Mouse (Mus musculus) embryonic fibroblast, embryonic 13.5 days (primary cell): ENCODE data around the gene Itgb1. TPM values are rescaled to one million over a fixed set of nuclear protein-coding genes. Genes with fewer than 3 reads are reported as not detected.

ENCODE experiments used
- H3K27ac ChIP-seq: 2 replicates; pipeline ENCODE4 v1.5.1; 2012; ENCODE audit warnings: low read length, control low read depth, inconsistent platforms; ENCODE audit not compliant: insufficient read depth
- H3K4me1 ChIP-seq: 2 replicates; pipeline ENCODE4 v1.6.1; 2011; ENCODE audit warnings: low read length; ENCODE audit not compliant: control insufficient read depth, insufficient read depth
- H3K4me3 ChIP-seq: 2 replicates; pipeline ENCODE4 v1.5.1; 2011; ENCODE audit warnings: mild to moderate bottlenecking, control low read depth, low read length; ENCODE audit not compliant: insufficient read depth
- CTCF ChIP-seq: IDR thresholded peaks from 2 replicates; pipeline ENCODE4 v1.5.1; 2011; ENCODE audit warnings: mild to moderate bottlenecking, control low read depth, low read length, moderate library complexity, borderline replicate concordance; ENCODE audit not compliant: insufficient read depth
- POLR2A ChIP-seq: IDR thresholded peaks from 2 replicates; pipeline ENCODE4 v1.6.1; 2011; ENCODE audit warnings: low read depth, mild to moderate bottlenecking, control low read depth, low read length, moderate library complexity
- polyA plus RNA-seq: library from polyadenylated mRNA; stranded (reverse); fragments of >200 nt; gene quantifications from 2 replicates; pipeline ENCODE4 v1.2.4, GENCODE M21; 2011; ENCODE audit warnings: low read depth; ENCODE audit not compliant: missing spikeins, insufficient read length

Gene Itgb1
- polyA plus RNA-seq, 1 experiment: 1,192 TPM

GRCm38 (mm10) chr8:128681970-128682369, 3.5 kb upstream of the Itgb1 start:
- no peak overlapping the region for H3K27ac ChIP-seq
- H3K4me3 ChIP-seq: no peak overlapping the region
- TF ChIP-seq POLR2A (no peak), CTCF (no peak)
- peaks cover 5% of the 10 kb centered on the region; the same call in 1 of the 2 replicates for H3K4me1 ChIP-seq

- H3K4me1 ChIP-seq: peaks cover 7% of the 10 kb centered on the region
- no peak for TF ChIP-seq CTCF
- 0 out of 2 replicates have a peak, but pooled peaks have one; percentile 47 for TF ChIP-seq POLR2A
- peak overlapping the region; percentile 99 for H3K27ac ChIP-seq
- H3K4me3 ChIP-seq: peak overlapping the region; percentile 58
Observed at GRCm38 (mm10) chr8:128684609-128685506, 596 bp upstream of the Itgb1 start.

- TF ChIP-seq POLR2A (no peak), CTCF (no peak)
- Histone ChIP-seq H3K4me3 (peak overlapping the region; percentile 97), H3K27ac (peak overlapping the region; percentile 96), H3K4me1 (peaks cover 10% of the 10 kb centered on the region)
Observed at GRCm38 (mm10) chr8:128686429-128686990, 1.1 kb downstream of the Itgb1 start.

- Histone ChIP-seq H3K27ac (no peak overlapping the region), H3K4me1 (peaks cover 10% of the 10 kb centered on the region), H3K4me3 (peak overlapping the region; percentile 43)
- TF ChIP-seq CTCF: no peak
Observed at GRCm38 (mm10) chr8:128688679-128689078, 3.2 kb downstream of the Itgb1 start.

GRCm38 (mm10) chr8:128690056-128690455, 4.6 kb downstream of the Itgb1 start:
- TF ChIP-seq CTCF: no peak
- TF ChIP-seq POLR2A: no peak
- Histone ChIP-seq H3K27ac (peak overlapping the region; percentile 68), H3K4me3 (peak overlapping the region; percentile 27), H3K4me1 (peaks cover 12% of the 10 kb centered on the region)

GRCm38 (mm10) chr8:128696701-128697397, 11.4 kb downstream of the Itgb1 start:
- H3K4me1 ChIP-seq: peaks cover 5% of the 10 kb centered on the region
- TF ChIP-seq CTCF: no peak
- no peak for TF ChIP-seq POLR2A
- H3K4me3 ChIP-seq: no peak overlapping the region
- H3K27ac ChIP-seq: no peak overlapping the region

- no peak overlapping the region for H3K4me3 ChIP-seq
- peaks cover 8% of the 10 kb centered on the region for H3K4me1 ChIP-seq
- no peak for TF ChIP-seq POLR2A
- TF ChIP-seq CTCF: no peak
- 0 out of 2 replicates have a peak overlapping the region, but pooled peaks have one; percentile 54 for H3K27ac ChIP-seq
Observed at GRCm38 (mm10) chr8:128697945-128698344, 12.5 kb downstream of the Itgb1 start.

- Histone ChIP-seq H3K4me3 (no peak overlapping the region), H3K27ac (peak overlapping the region; percentile 77), H3K4me1 (peaks cover 10% of the 10 kb centered on the region)
- TF ChIP-seq POLR2A: no peak
- no peak for TF ChIP-seq CTCF
Observed at GRCm38 (mm10) chr8:128704376-128704775, 18.9 kb downstream of the Itgb1 start.

- peak overlapping the region; percentile 77 for H3K27ac ChIP-seq
- H3K4me1 ChIP-seq: peaks cover 10% of the 10 kb centered on the region
- no peak overlapping the region for H3K4me3 ChIP-seq
- no peak for TF ChIP-seq CTCF
- TF ChIP-seq POLR2A: no peak
Observed at GRCm38 (mm10) chr8:128704836-128705235, 19.4 kb downstream of the Itgb1 start.

- Histone ChIP-seq H3K4me1 (peaks cover 5% of the 10 kb centered on the region), H3K27ac (peak overlapping the region; percentile 6; the same call in 1 of the 2 replicates), H3K4me3 (no peak overlapping the region)
- peak; percentile 72; the same call in 1 of the 2 replicates for TF ChIP-seq CTCF
- TF ChIP-seq POLR2A: no peak
Observed at GRCm38 (mm10) chr8:128709261-128709660, 23.8 kb downstream of the Itgb1 start.
